Mouse (Mus musculus) cortical plate, adult 2 months (tissue): Measurements from ENCODE around the gene Ajap1.

Source experiments
- CTCF ChIP-seq: fragments of 200-500 bp; IDR thresholded peaks from 2 replicates; pipeline ENCODE4 v1.5.1; 2011; ENCODE audit warnings: mild to moderate bottlenecking, control low read depth, low read length; ENCODE audit not compliant: insufficient read depth; ENCODE audit errors: extremely low read depth
- POLR2A ChIP-seq: fragments of 200-500 bp; IDR thresholded peaks from 2 replicates; pipeline ENCODE4 v1.6.1; 2011; ENCODE audit warnings: mild to moderate bottlenecking, low read length, control low read depth; ENCODE audit not compliant: insufficient read depth; ENCODE audit errors: extremely low read depth

DNA sequence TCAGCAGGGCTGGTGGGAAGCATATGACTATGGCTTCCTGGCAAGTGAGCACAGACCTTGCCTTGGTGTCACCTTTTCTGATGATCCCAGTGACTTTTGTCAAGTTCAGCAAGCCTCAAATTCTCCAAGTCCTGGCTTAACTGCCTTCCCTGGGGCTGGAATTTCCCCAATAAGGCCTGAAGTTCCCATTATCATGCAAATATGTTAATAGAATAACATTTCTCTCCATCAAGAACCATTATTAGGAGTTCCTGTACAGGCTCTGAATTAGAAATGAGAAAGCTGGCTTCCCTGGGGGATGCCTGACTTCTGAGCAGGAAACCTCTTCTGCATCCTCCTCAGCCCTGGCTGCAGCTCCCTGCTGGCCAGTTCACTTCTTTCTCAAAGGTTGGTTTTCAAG lies 141.7 kb downstream of the Ajap1 start:
- TF ChIP-seq CTCF (no peak), POLR2A (no peak)
